Mouse (Mus musculus): ENCODE measurements around the gene Myb. TPM values are rescaled to one million over a fixed set of nuclear protein-coding genes. Genes with fewer than 3 reads are reported as not detected.
"Not testable (repeated sequence)": the region's sequence is repeated elsewhere in the genome, so short reads cannot be mapped to it uniquely, and the experiment has no call there.

Gene Myb
- polyA plus RNA-seq, 1 experiment, result 0.09 TPM

DNA sequence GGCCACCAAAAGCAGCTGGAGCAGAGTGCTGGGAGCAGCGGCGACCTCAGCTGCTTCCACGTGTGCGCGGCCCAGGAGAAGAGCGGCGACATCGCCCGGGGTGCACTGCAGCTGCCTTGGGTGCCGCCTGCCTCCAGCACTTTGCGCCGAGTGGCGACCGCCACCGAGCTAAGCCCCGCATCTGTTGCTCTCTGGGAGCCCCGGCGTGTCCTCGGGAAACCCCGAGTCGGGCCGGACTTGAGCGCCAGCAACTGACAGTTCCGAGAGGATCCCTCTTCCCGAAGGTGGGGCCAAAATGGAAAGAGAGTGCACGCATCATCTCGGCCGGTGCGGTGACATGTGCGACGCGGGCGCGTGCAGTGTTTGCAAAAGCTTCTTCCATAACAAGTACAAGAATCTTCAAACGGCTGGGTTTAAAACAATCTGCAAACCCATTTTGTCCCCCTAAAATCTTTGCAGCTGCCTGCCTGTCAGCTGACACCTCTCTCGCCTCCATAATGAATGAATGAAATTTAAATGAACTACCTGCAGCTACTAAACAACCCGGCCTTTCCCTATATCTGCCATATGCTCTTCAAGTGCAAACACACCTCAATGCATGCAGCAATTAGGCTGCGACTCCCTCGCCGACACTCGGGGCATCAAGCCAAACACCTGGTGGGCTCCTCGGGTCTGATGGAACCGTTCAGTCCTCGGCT lies 938 bp downstream of the Myb start:
- Histone ChIP-seq H3K36me3 (ENCODE audit: control insufficient read depth) (no peaks in the 10 kb centered on the region), H3K27me3 (ENCODE audit: control insufficient read depth) (peaks cover 36% of the 10 kb centered on the region), H3K9me3 (ENCODE audit: control insufficient read depth, low read length) (no peaks in the 10 kb centered on the region), H3K4me3 (replicated peaks) (peak overlapping the region; percentile 80), H3K4me1 (ENCODE audit: control insufficient read depth) (peaks cover 42% of the 10 kb centered on the region)
- TF ChIP-seq TAL1 (IDR thresholded peaks at IDR 0.05; ENCODE audit: low read length) (no peak), GATA1 (IDR thresholded peaks at IDR 0.05; ENCODE audit: low read length) (no peak)

GRCm38 (mm10) chr10:21158918-21159443 lies 1.8 kb downstream of the Myb start:
- TF ChIP-seq TAL1 (IDR thresholded peaks at IDR 0.05; ENCODE audit: low read length) (no peak), GATA1 (IDR thresholded peaks at IDR 0.05; ENCODE audit: low read length) (no peak)
- peaks cover 36% of the 10 kb centered on the region for H3K27me3 ChIP-seq (ENCODE audit: control insufficient read depth)
- peaks cover 42% of the 10 kb centered on the region for H3K4me1 ChIP-seq (ENCODE audit: control insufficient read depth)
- H3K4me3 ChIP-seq (replicated peaks), result peak overlapping the region; percentile 80
- H3K9me3 ChIP-seq (ENCODE audit: control insufficient read depth, low read length), result no peaks in the 10 kb centered on the region
- H3K36me3 ChIP-seq (ENCODE audit: control insufficient read depth), result no peaks in the 10 kb centered on the region

GRCm38 (mm10) chr10:21158111-21158917 lies 2.5 kb downstream of the Myb start:
- Histone ChIP-seq H3K4me1 (ENCODE audit: control insufficient read depth) (peaks cover 42% of the 10 kb centered on the region), H3K4me3 (replicated peaks) (peak overlapping the region; percentile 80), H3K36me3 (ENCODE audit: control insufficient read depth) (peaks cover 4% of the 10 kb centered on the region), H3K27me3 (ENCODE audit: control insufficient read depth) (peaks cover 36% of the 10 kb centered on the region), H3K9me3 (ENCODE audit: control insufficient read depth, low read length) (no peaks in the 10 kb centered on the region)
- TF ChIP-seq GATA1 (IDR thresholded peaks at IDR 0.05; ENCODE audit: low read length) (no peak), TAL1 (IDR thresholded peaks at IDR 0.05; ENCODE audit: low read length) (no peak)

- no peaks in the 10 kb centered on the region for H3K9me3 ChIP-seq (ENCODE audit: control insufficient read depth, low read length)
- H3K4me1 ChIP-seq (ENCODE audit: control insufficient read depth), result peaks cover 42% of the 10 kb centered on the region
- H3K36me3 ChIP-seq (ENCODE audit: control insufficient read depth), result peaks cover 10% of the 10 kb centered on the region
- peaks cover 33% of the 10 kb centered on the region for H3K27me3 ChIP-seq (ENCODE audit: control insufficient read depth)
- H3K4me3 ChIP-seq (replicated peaks), result no peak overlapping the region
- TF ChIP-seq TAL1 (IDR thresholded peaks at IDR 0.05; ENCODE audit: low read length), result no peak
Observed at GRCm38 (mm10) chr10:21156953-21157499, 3.8 kb downstream of the Myb start.

- TF ChIP-seq TAL1 (IDR thresholded peaks at IDR 0.05; ENCODE audit: low read length) (no peak), GATA1 (IDR thresholded peaks at IDR 0.05; ENCODE audit: low read length) (no peak)
- Histone ChIP-seq H3K9me3 (ENCODE audit: control insufficient read depth, low read length) (no peaks in the 10 kb centered on the region), H3K4me3 (replicated peaks) (no peak overlapping the region), H3K27me3 (ENCODE audit: control insufficient read depth) (peaks cover 27% of the 10 kb centered on the region), H3K36me3 (ENCODE audit: control insufficient read depth) (peaks cover 13% of the 10 kb centered on the region), H3K4me1 (ENCODE audit: control insufficient read depth) (peaks cover 39% of the 10 kb centered on the region)
Observed at GRCm38 (mm10) chr10:21156416-21156815, 4.4 kb downstream of the Myb start.

DNA sequence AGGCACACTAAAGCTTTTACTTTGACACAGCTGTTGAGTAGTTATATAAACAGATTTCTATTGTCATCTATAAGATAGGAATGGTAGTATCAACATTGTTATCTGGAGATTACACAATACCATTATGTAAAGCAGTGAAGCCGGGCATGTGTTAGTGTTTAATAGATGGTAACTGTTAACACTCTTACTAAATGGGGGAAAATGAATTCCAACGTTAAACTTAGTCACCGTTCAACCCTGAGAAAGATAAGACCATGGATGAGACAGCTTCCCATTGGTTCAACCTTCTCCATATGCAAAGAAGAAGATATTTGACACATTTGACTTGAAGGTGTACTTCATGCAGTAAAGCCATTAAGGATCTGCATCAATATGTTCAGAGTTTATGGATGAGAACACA lies 5.9 kb downstream of the Myb start:
- no peak for TF ChIP-seq GATA1 (IDR thresholded peaks at IDR 0.05; ENCODE audit: low read length)
- TF ChIP-seq TAL1 (IDR thresholded peaks at IDR 0.05; ENCODE audit: low read length), result no peak
- Histone ChIP-seq H3K4me1 (ENCODE audit: control insufficient read depth) (peaks cover 25% of the 10 kb centered on the region), H3K27me3 (ENCODE audit: control insufficient read depth) (peaks cover 15% of the 10 kb centered on the region), H3K9me3 (ENCODE audit: control insufficient read depth, low read length) (no peaks in the 10 kb centered on the region), H3K36me3 (ENCODE audit: control insufficient read depth) (peaks cover 20% of the 10 kb centered on the region), H3K4me3 (replicated peaks) (no peak overlapping the region)

GRCm38 (mm10) chr10:21153433-21153832 lies 7.4 kb downstream of the Myb start:
- Histone ChIP-seq H3K9me3 (ENCODE audit: control insufficient read depth, low read length) (no peaks in the 10 kb centered on the region), H3K36me3 (ENCODE audit: control insufficient read depth) (peaks cover 23% of the 10 kb centered on the region), H3K4me1 (ENCODE audit: control insufficient read depth) (peaks cover 11% of the 10 kb centered on the region), H3K27me3 (ENCODE audit: control insufficient read depth) (peaks cover 5% of the 10 kb centered on the region; the same call in 1 of the 2 replicates), H3K4me3 (replicated peaks) (no peak overlapping the region)
- TF ChIP-seq GATA1 (IDR thresholded peaks at IDR 0.05; ENCODE audit: low read length) (no peak), TAL1 (IDR thresholded peaks at IDR 0.05; ENCODE audit: low read length) (no peak)

GRCm38 (mm10) chr10:21152812-21153211 lies 8.0 kb downstream of the Myb start:
- TF ChIP-seq TAL1 (IDR thresholded peaks at IDR 0.05; ENCODE audit: low read length) (no peak), GATA1 (IDR thresholded peaks at IDR 0.05; ENCODE audit: low read length) (no peak)
- Histone ChIP-seq H3K4me1 (ENCODE audit: control insufficient read depth) (peaks cover 5% of the 10 kb centered on the region), H3K36me3 (ENCODE audit: control insufficient read depth) (peaks cover 29% of the 10 kb centered on the region), H3K4me3 (replicated peaks) (no peak overlapping the region), H3K27me3 (ENCODE audit: control insufficient read depth) (no peaks in the 10 kb centered on the region; the same call in 1 of the 2 replicates), H3K9me3 (ENCODE audit: control insufficient read depth, low read length) (no peaks in the 10 kb centered on the region)

GRCm38 (mm10) chr10:21151320-21151719 lies 9.5 kb downstream of the Myb start:
- Histone ChIP-seq H3K4me1 (ENCODE audit: control insufficient read depth) (peaks cover 2% of the 10 kb centered on the region; the same call in 1 of the 2 replicates), H3K27me3 (ENCODE audit: control insufficient read depth) (no peaks in the 10 kb centered on the region), H3K9me3 (ENCODE audit: control insufficient read depth, low read length) (no peaks in the 10 kb centered on the region), H3K36me3 (ENCODE audit: control insufficient read depth) (peaks cover 31% of the 10 kb centered on the region), H3K4me3 (replicated peaks) (no peak overlapping the region)
- TF ChIP-seq GATA1 (IDR thresholded peaks at IDR 0.05; ENCODE audit: low read length) (no peak), TAL1 (IDR thresholded peaks at IDR 0.05; ENCODE audit: low read length) (no peak)

- not testable (repeated sequence) for H3K4me3 ChIP-seq (replicated peaks); H3K27me3 ChIP-seq (ENCODE audit: control insufficient read depth); H3K4me1 ChIP-seq (ENCODE audit: control insufficient read depth); H3K9me3 ChIP-seq (ENCODE audit: control insufficient read depth, low read length)
- peaks cover 40% of the 10 kb centered on the region for H3K36me3 ChIP-seq (ENCODE audit: control insufficient read depth)
Observed at GRCm38 (mm10) chr10:21149945-21150344, 10.8 kb downstream of the Myb start.

All from erythroblast, embryonic 14.5 days (primary cell).